Mouse (Mus musculus) neural tube, embryonic 10.5 days (tissue): ENCODE results near the gene Dcaf11.

Experiments
- DNase-seq: peaks from one replicate; pipeline ENCODE4 v3.0.0-alpha.2; 2017; ENCODE audit warnings: low spot score; ENCODE audit errors: extremely low spot score

Gene Dcaf11

GRCm38 (mm10) chr14:55615876-55616275 is 56.1 kb downstream of the Dcaf11 start:
- no peak for DNase-seq

GRCm38 (mm10) chr14:55616844-55617243 is 57.0 kb downstream of the Dcaf11 start:
- no peak for DNase-seq

GRCm38 (mm10) chr14:55617822-55618221 is 58.0 kb downstream of the Dcaf11 start, which contains the start of gene Rec8:
Rec8 (plus strand) TSS chr14:55618037.
- peak; percentile 54 for DNase-seq

- DNase-seq: no peak
Observed at GRCm38 (mm10) chr14:55618486-55619195, 58.8 kb downstream of the Dcaf11 start.
